ENCODE assay signal across 8 mouse cellular contexts in genomic region chr8:126524233-126524985, GRCm38 (mm10). TPM values are rescaled to one million over a fixed set of nuclear protein-coding genes. Genes with fewer than 3 reads are reported as not detected.
DNase-seq lines count a peak whose midpoint lies in the region; ATAC-seq and TF ChIP-seq lines count a peak whose summit lies in the region.

No protein-coding gene starts in this region.

- no peaks in the 10 kb centered on the region for H3K36me3 ChIP-seq in midbrain, embryonic 14.5 days (ENCODE audit: control insufficient read depth, insufficient read depth, low read length)
- no peaks in the 10 kb centered on the region for H3K36me3 ChIP-seq in midbrain, embryonic 11.5 days (ENCODE audit: control insufficient read depth, insufficient read depth, low read length)
- H3K36me3 ChIP-seq in heart, embryonic 16.5 days (ENCODE audit: control insufficient read depth, insufficient read depth) = no peaks in the 10 kb centered on the region

- H3K9ac ChIP-seq in midbrain, embryonic 14.5 days (replicated peaks; ENCODE audit: low read length) = no peak overlapping the region
- H3K9ac ChIP-seq in midbrain, embryonic 11.5 days (ENCODE audit: low read length) = no peak overlapping the region
- peak overlapping the region; percentile 21; the same call in 1 of the 2 replicates for H3K9ac ChIP-seq in heart, embryonic 16.5 days (ENCODE audit: low read length)

- H3K4me1 ChIP-seq in midbrain, embryonic 14.5 days (ENCODE audit: control insufficient read depth, insufficient read depth, low read length) = no peaks in the 10 kb centered on the region; the same call in 1 of the 2 replicates
- peaks cover 1% of the 10 kb centered on the region; the same call in 1 of the 2 replicates for H3K4me1 ChIP-seq in midbrain, embryonic 11.5 days (ENCODE audit: control insufficient read depth, insufficient read depth, low read length)
- H3K4me1 ChIP-seq in heart, embryonic 16.5 days (ENCODE audit: control insufficient read depth, insufficient read depth, low read length) = peaks cover 63% of the 10 kb centered on the region

- no peaks in the 10 kb centered on the region for H3K27me3 ChIP-seq in midbrain, embryonic 14.5 days (ENCODE audit: control insufficient read depth, insufficient read depth, low read length)
- H3K27me3 ChIP-seq in midbrain, embryonic 11.5 days (ENCODE audit: control insufficient read depth, insufficient read depth, low read length) = no peaks in the 10 kb centered on the region
- H3K27me3 ChIP-seq in heart, embryonic 16.5 days (ENCODE audit: control insufficient read depth, insufficient read depth, low read length) = no peaks in the 10 kb centered on the region

- no peak overlapping the region for H3K27ac ChIP-seq in midbrain, embryonic 14.5 days (replicated peaks; ENCODE audit: low read depth, low read length)
- H3K27ac ChIP-seq in midbrain, embryonic 11.5 days (ENCODE audit: low read depth, low read length) = no peak overlapping the region
- H3K27ac ChIP-seq in heart, embryonic 16.5 days (ENCODE audit: low read length) = peak overlapping the region; percentile 94
- H3K27ac ChIP-seq in layer of hippocampus, adult 2 months = peak overlapping the region; percentile 65

- DNase-seq in midbrain, embryonic 14.5 days = peak; percentile 72
- no peak for DNase-seq in midbrain, embryonic 11.5 days (ENCODE audit: low spot score, missing footprints)
- DNase-seq in fibroblast of lung, adult 2 months (ENCODE audit: low read depth) = peak; percentile 92
- DNase-seq in layer of hippocampus, adult 2 months (ENCODE audit: low spot score in 2 of 2) = peak; percentile 66 to 77
- DNase-seq in lung, postnatal 36 days = peak; percentile 91
- DNase-seq in urinary bladder, postnatal 25 days (ENCODE audit: low spot score) = peak; percentile 72
- DNase-seq in spleen, adult 18-20 months = no peak

- H3K4me3 ChIP-seq in midbrain, embryonic 14.5 days (replicated peaks; ENCODE audit: low read depth, low read length) = no peak overlapping the region
- no peak overlapping the region for H3K4me3 ChIP-seq in midbrain, embryonic 11.5 days (ENCODE audit: low read depth, low read length)
- no peak overlapping the region for H3K4me3 ChIP-seq in heart, embryonic 16.5 days (ENCODE audit: low read length)
- H3K4me3 ChIP-seq in layer of hippocampus, adult 2 months = no peak overlapping the region

- 73% methylated on average over 18 of the region's 18 CpGs for WGBS in midbrain, embryonic 14.5 days
- WGBS in midbrain, embryonic 11.5 days = 92% methylated on average over 18 of the region's 18 CpGs
- WGBS in heart, embryonic 16.5 days = 42% methylated on average over 18 of the region's 18 CpGs

- no peak overlapping the region for H3K4me2 ChIP-seq in midbrain, embryonic 14.5 days (ENCODE audit: low read length)
- H3K4me2 ChIP-seq in midbrain, embryonic 11.5 days = no peak overlapping the region
- 0 out of 2 replicates have a peak overlapping the region, but pooled peaks have one; percentile 6 for H3K4me2 ChIP-seq in heart, embryonic 16.5 days (ENCODE audit: low read depth, low read length)

- H3K9me3 ChIP-seq in midbrain, embryonic 14.5 days (ENCODE audit: control insufficient read depth, low read length) = no peaks in the 10 kb centered on the region
- no peaks in the 10 kb centered on the region for H3K9me3 ChIP-seq in midbrain, embryonic 11.5 days (ENCODE audit: control insufficient read depth, low read length)
- H3K9me3 ChIP-seq in heart, embryonic 16.5 days (replicated peaks; ENCODE audit: control insufficient read depth, low read length) = no peaks in the 10 kb centered on the region

- TF ChIP-seq CTCF in layer of hippocampus, adult 2 months (conservative IDR thresholded peaks at IDR 0.05) = no peak

- no peak for ATAC-seq in midbrain, embryonic 14.5 days (ENCODE audit: low FRiP score, low TSS enrichment)
- no peak for ATAC-seq in midbrain, embryonic 11.5 days (ENCODE audit: low FRiP score)
- ATAC-seq in heart, embryonic 16.5 days (replicated peaks; ENCODE audit: extremely low read depth, insufficient read depth, low FRiP score) = no peak; the same call in 1 of the 2 replicates

RNA-seq across cellular contexts. Expression of gene Tarbp1, which starts 49.5 kb away (rescaled TPM):
- polyA plus RNA-seq in midbrain, embryonic 14.5 days (2014; fragmentation: Nextera tagmentation; extraction: Ambion mirVana) = 2.2 and 2.5 TPM in 2 replicates
- 2.2 TPM in 2 replicates for polyA plus RNA-seq in midbrain, embryonic 11.5 days (2014; fragmentation: Nextera tagmentation; extraction: Ambion mirVana)
- polyA plus RNA-seq in heart, embryonic 16.5 days (2015; fragmentation: Nextera tagmentation; extraction: Ambion mirVana) = 1.6 and 1.7 TPM in 2 replicates
- total RNA-seq in layer of hippocampus, adult 2 months (2021) = 1 to 10 TPM; 4.6 to 4.9 TPM

Comparison
In these comparisons a context has a peak if more than half of its experiments do, and no peak if none do; other contexts are left out.
1. DNase-seq: peak in midbrain, embryonic 14.5 days (single experiment), fibroblast of lung, adult 2 months (single experiment), layer of hippocampus, adult 2 months (2 of 2), lung, postnatal 36 days (single experiment) and urinary bladder, postnatal 25 days (single experiment); none in midbrain, embryonic 11.5 days (single experiment) and spleen, adult 18-20 months (0 of 2).
2. H3K27ac ChIP-seq: peak in heart, embryonic 16.5 days (single experiment) and layer of hippocampus, adult 2 months (single experiment); none in midbrain, embryonic 14.5 days (single experiment) and midbrain, embryonic 11.5 days (single experiment).